Mouse (Mus musculus) embryonic fibroblast, embryonic 13.5 days (primary cell): ENCODE data around the gene Ier5l. TPM values are rescaled to one million over a fixed set of nuclear protein-coding genes. Genes with fewer than 3 reads are reported as not detected.

Source experiments
- H3K27ac ChIP-seq: 2 replicates; pipeline ENCODE4 v1.5.1; 2012; ENCODE audit warnings: low read length, control low read depth, inconsistent platforms; ENCODE audit not compliant: insufficient read depth
- H3K4me1 ChIP-seq: 2 replicates; pipeline ENCODE4 v1.6.1; 2011; ENCODE audit warnings: low read length; ENCODE audit not compliant: control insufficient read depth, insufficient read depth
- H3K4me3 ChIP-seq: 2 replicates; pipeline ENCODE4 v1.5.1; 2011; ENCODE audit warnings: mild to moderate bottlenecking, control low read depth, low read length; ENCODE audit not compliant: insufficient read depth
- CTCF ChIP-seq: IDR thresholded peaks from 2 replicates; pipeline ENCODE4 v1.5.1; 2011; ENCODE audit warnings: mild to moderate bottlenecking, control low read depth, low read length, moderate library complexity, borderline replicate concordance; ENCODE audit not compliant: insufficient read depth
- POLR2A ChIP-seq: IDR thresholded peaks from 2 replicates; pipeline ENCODE4 v1.6.1; 2011; ENCODE audit warnings: low read depth, mild to moderate bottlenecking, control low read depth, low read length, moderate library complexity
- polyA plus RNA-seq: library from polyadenylated mRNA; stranded (reverse); fragments of >200 nt; gene quantifications from 2 replicates; pipeline ENCODE4 v1.2.4, GENCODE M21; 2011; ENCODE audit warnings: low read depth; ENCODE audit not compliant: missing spikeins, insufficient read length

Gene Ier5l
- polyA plus RNA-seq, 1 experiment, result 18.1 TPM

GRCm38 (mm10) chr2:30490384-30490783 is 16.4 kb upstream of the Ier5l start:
- Histone ChIP-seq H3K4me1 (peaks cover 6% of the 10 kb centered on the region; the same call in 1 of the 2 replicates), H3K4me3 (no peak overlapping the region), H3K27ac (no peak overlapping the region)
- no peak for TF ChIP-seq POLR2A
- no peak for TF ChIP-seq CTCF

- Histone ChIP-seq H3K27ac (peak overlapping the region; percentile 16; the same call in 1 of the 2 replicates), H3K4me1 (peaks cover 6% of the 10 kb centered on the region; the same call in 1 of the 2 replicates), H3K4me3 (no peak overlapping the region)
- TF ChIP-seq POLR2A (no peak), CTCF (no peak)
These were observed 13.6 kb upstream of the Ier5l start for GRCm38 (mm10) chr2:30487597-30487996.

GRCm38 (mm10) chr2:30478526-30478925 is 4.5 kb upstream of the Ier5l start:
- H3K4me3 ChIP-seq, result no peak overlapping the region
- H3K4me1 ChIP-seq, result no peaks in the 10 kb centered on the region
- no peak for TF ChIP-seq CTCF
- TF ChIP-seq POLR2A, result no peak
- no peak overlapping the region for H3K27ac ChIP-seq

GRCm38 (mm10) chr2:30476241-30476640 is 2.2 kb upstream of the Ier5l start:
- TF ChIP-seq POLR2A, result no peak
- no peak for TF ChIP-seq CTCF
- H3K27ac ChIP-seq, result no peak overlapping the region
- H3K4me3 ChIP-seq, result no peak overlapping the region
- H3K4me1 ChIP-seq, result no peaks in the 10 kb centered on the region

- Histone ChIP-seq H3K27ac (no peak overlapping the region), H3K4me1 (no peaks in the 10 kb centered on the region), H3K4me3 (no peak overlapping the region)
- TF ChIP-seq CTCF (no peak), POLR2A (no peak)
These were observed 1.4 kb upstream of the Ier5l start for GRCm38 (mm10) chr2:30475457-30475856.

GRCm38 (mm10) chr2:30474776-30475175 is 757 bp upstream of the Ier5l start:
- Histone ChIP-seq H3K27ac (no peak overlapping the region), H3K4me1 (no peaks in the 10 kb centered on the region), H3K4me3 (no peak overlapping the region)
- TF ChIP-seq POLR2A, result no peak
- TF ChIP-seq CTCF, result no peak

GRCm38 (mm10) chr2:30473431-30474031 is 488 bp downstream of the Ier5l start:
- H3K27ac ChIP-seq, result peak overlapping the region; percentile 98
- H3K4me3 ChIP-seq, result peak overlapping the region; percentile 76
- H3K4me1 ChIP-seq, result peaks cover 8% of the 10 kb centered on the region
- no peak for TF ChIP-seq CTCF
- no peak for TF ChIP-seq POLR2A

- H3K27ac ChIP-seq, result peak overlapping the region; percentile 98
- no peak for TF ChIP-seq CTCF
- TF ChIP-seq POLR2A, result peak; percentile 29; the same call in 1 of the 2 replicates
- peaks cover 8% of the 10 kb centered on the region for H3K4me1 ChIP-seq
- H3K4me3 ChIP-seq, result peak overlapping the region; percentile 66
These were observed 1.2 kb downstream of the Ier5l start for GRCm38 (mm10) chr2:30472731-30473351.

GRCm38 (mm10) chr2:30471795-30472720 is 2.0 kb downstream of the Ier5l start:
- peak; percentile 70 for TF ChIP-seq POLR2A
- no peak for TF ChIP-seq CTCF
- peak overlapping the region; percentile 98 for H3K27ac ChIP-seq
- H3K4me1 ChIP-seq, result peaks cover 8% of the 10 kb centered on the region
- H3K4me3 ChIP-seq, result peak overlapping the region; percentile 66
